Mouse (Mus musculus): ENCODE measurements around the gene Trim66.

DNA sequence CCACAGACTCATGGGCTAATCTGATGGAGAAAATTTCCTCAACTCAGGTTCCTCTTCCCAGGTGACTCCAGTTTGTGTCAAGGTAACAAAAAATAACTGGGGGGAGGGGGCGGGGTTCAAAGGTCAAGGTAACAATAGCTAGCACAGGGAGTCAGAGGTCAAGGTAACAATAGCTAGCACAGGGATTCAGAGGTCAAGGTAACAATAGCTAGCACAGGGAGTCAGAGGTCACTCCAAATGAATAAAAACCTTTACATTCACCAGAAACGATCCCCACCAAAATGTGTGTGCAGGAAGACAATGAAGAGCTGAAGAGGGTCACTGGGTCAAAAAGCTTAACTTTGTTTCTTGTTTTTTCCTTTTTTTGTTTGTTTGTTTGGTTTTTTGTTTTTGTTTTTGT, 59.9 kb downstream of the Trim66 start:
- no peak for TF ChIP-seq CTCF (IDR thresholded peaks at IDR 0.05; ENCODE audit: control insufficient read depth, insufficient read depth, insufficient read length)
- no peak for TF ChIP-seq MAX (IDR thresholded peaks at IDR 0.05)

Data from C2C12 (cell line).